Mouse (Mus musculus) thymus, adult 2 months (tissue): Measurements from ENCODE around the gene Igsf9b. TPM values are rescaled to one million over a fixed set of nuclear protein-coding genes. Genes with fewer than 3 reads are reported as not detected.

Experiments
- DNase-seq: peaks from one replicate; pipeline ENCODE4 v3.0.0; 2021
- H3K27ac ChIP-seq: fragments of 200-500 bp; 2 replicates; pipeline ENCODE4 v1.5.1; 2012; ENCODE audit warnings: low read length, control low read depth; ENCODE audit not compliant: control insufficient read depth, insufficient read depth
- H3K27me3 ChIP-seq: fragments of 200-500 bp; 2 replicates; pipeline ENCODE4 v1.6.1; 2012; ENCODE audit warnings: mild to moderate bottlenecking, low read length, moderate library complexity, mixed read lengths; ENCODE audit not compliant: control insufficient read depth, insufficient read depth
- H3K36me3 ChIP-seq: fragments of 200-500 bp; 2 replicates; pipeline ENCODE4 v1.6.1; 2012; ENCODE audit warnings: mild to moderate bottlenecking, low read length, moderate library complexity; ENCODE audit not compliant: control insufficient read depth, insufficient read depth
- H3K4me1 ChIP-seq: fragments of 200-500 bp; replicated peaks from 2 replicates; pipeline ENCODE4 v1.6.1; 2012; ENCODE audit warnings: low read length; ENCODE audit not compliant: control insufficient read depth, insufficient read depth
- H3K4me3 ChIP-seq: fragments of 200-500 bp; 2 replicates; pipeline ENCODE4 v1.5.1; 2012; ENCODE audit warnings: mild to moderate bottlenecking, low read length, control low read depth, moderate library complexity; ENCODE audit not compliant: control insufficient read depth, insufficient read depth
- CTCF ChIP-seq: fragments of 200-500 bp; IDR thresholded peaks from 2 replicates; pipeline ENCODE4 v1.5.1; 2012; ENCODE audit warnings: mild to moderate bottlenecking, control low read depth, low read length, moderate library complexity, borderline replicate concordance; ENCODE audit not compliant: control insufficient read depth, poor library complexity, insufficient read depth; ENCODE audit errors: extremely low read depth
- POLR2A ChIP-seq: fragments of 200-500 bp; IDR thresholded peaks from 2 replicates; pipeline ENCODE4 v1.6.1; 2012; ENCODE audit warnings: mild to moderate bottlenecking, low read length, control low read depth, moderate library complexity; ENCODE audit not compliant: control insufficient read depth, poor library complexity, insufficient read depth; ENCODE audit errors: extremely low read depth
- WGBS: fragments of 180-500 bp; shearing (Covaris S2); methylation state at CpG from one replicate; pipeline ENCODE4 v1.1.7; 2018; 5-methylcytosine and 5-hydroxymethylcytosine counted together
- polyA plus RNA-seq: library from polyadenylated mRNA; depleted of rRNA; stranded (reverse); fragments of >200 nt; gene quantifications from 2 replicates; pipeline ENCODE4 v1.2.3, GENCODE M21; 2012; rRNA removed

Igsf9b gene
- polyA plus RNA-seq, 1 experiment: 1.0 TPM

DNA sequence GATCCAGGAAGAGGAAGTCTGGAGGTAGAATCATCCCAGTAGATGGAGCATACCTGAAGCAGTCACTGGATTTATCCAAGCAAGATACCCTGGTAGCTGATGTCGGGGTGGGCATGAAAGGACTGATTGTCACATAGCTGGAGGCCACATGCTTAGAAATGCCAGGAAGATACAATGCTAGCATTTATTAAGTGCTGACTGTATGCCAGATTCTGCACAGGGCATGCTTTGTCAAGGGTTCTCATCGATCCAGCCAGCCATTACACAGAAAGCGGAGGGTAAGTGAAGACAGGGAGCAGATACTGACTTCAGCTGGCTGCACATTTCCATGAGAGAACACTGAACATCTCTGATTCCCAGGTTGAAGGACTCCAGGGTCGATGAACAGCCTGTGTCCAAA, 102.2 kb downstream of the Igsf9b start:
- DNase-seq: no peak
- Histone ChIP-seq H3K4me3 (no peak overlapping the region), H3K27me3 (no peaks in the 10 kb centered on the region), H3K36me3 (no peaks in the 10 kb centered on the region), H3K27ac (no peak overlapping the region), H3K4me1 (no peaks in the 10 kb centered on the region)
- no peak for TF ChIP-seq CTCF
- TF ChIP-seq POLR2A: no peak
- WGBS: 90% methylated on average over 4 of the region's 4 CpGs

Other genes with a start within 250 kb of the Igsf9b start
- 2.0 and 2.5 TPM in 2 replicates for gene Jam3, start 143.8 kb upstream of the Igsf9b start, polyA plus RNA-seq
- 0.43 TPM in 1 of 2 replicates, not detected in the other for gene Spata19, start 97.6 kb downstream of the Igsf9b start, polyA plus RNA-seq